Mouse (Mus musculus) heart, adult 18-20 months (tissue): ENCODE results near the gene Spag9. TPM values are rescaled to one million over a fixed set of nuclear protein-coding genes. Genes with fewer than 3 reads are reported as not detected.
A peak's percentile ranks its signal among the peaks of the same experiment; 100 is the strongest.
"Not testable (repeated sequence)": the region's sequence is repeated elsewhere in the genome, so short reads cannot be mapped to it uniquely, and the experiment has no call there.

Experiments
- DNase-seq, 2 experiments: peaks; one replicate each; pipeline ENCODE4 v3.0.0; 2021 to 2022; ENCODE audit warnings: mixed read lengths in 1 of 2
- total RNA-seq, 2 experiments: library from RNA; stranded (reverse); gene quantifications; 2 replicates each; pipeline ENCODE4 v1.2.3; 2021

Spag9 gene
- total RNA-seq, 2 experiments from 2014 or later: 137 to 139 TPM

DNA sequence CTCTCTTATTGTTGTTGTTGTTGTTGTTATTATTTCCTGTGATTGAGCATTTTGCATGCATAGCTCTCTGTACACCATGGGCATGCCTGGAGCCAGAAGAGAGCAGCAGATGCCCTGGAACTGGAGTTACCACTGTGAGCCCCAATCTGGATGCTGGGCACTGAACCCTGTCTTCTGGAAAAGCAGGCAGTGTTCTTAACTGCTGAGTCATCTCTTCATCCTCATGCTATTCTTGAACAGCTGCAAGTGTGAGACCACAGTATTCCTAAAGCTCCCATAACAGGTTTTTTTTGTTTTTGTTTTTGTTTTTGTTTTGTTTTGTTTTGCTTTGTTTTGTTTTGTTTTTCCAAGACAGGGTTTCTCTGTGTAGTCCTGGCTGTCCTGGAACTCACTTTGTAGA lies 9.6 kb upstream of the Spag9 start:
- DNase-seq: no peak

GRCm38 (mm10) chr11:93987026-93987425 lies 8.9 kb upstream of the Spag9 start:
- DNase-seq: no peak

DNA sequence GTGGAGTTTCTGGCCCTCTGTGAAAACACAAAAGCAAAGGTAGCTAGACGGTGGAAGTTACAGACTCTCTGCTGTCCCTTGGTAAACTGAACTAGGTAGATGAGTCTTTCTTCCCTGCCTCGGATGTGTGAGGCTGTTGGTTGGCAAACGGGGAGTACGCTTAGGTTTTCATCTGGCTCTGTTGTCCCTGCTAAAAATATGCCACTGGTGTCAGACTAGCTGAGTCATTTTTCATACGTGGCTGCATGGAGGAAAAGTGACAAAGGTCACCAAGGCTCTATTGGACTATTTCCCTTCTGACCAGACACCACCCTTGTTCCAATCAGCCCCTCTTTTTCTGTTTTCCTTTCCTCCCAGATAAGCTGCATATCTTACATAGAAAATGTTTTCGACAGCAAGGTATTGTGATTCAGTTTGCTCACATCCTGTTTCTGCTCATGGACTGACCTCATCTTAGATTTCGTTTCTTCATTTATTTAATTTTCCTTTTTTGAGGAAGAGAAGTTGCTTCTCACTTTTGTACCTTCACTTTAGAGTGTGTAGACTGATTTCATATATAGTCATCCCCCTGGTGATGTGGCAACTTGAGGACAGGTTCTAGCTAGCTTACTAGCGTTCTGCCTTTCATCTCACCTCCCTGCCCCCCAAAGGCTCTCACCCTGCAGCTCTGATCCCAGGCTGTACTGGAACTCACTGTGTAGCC lies 8.1 kb upstream of the Spag9 start:
- peak; percentile 72 to 82 for DNase-seq

DNA sequence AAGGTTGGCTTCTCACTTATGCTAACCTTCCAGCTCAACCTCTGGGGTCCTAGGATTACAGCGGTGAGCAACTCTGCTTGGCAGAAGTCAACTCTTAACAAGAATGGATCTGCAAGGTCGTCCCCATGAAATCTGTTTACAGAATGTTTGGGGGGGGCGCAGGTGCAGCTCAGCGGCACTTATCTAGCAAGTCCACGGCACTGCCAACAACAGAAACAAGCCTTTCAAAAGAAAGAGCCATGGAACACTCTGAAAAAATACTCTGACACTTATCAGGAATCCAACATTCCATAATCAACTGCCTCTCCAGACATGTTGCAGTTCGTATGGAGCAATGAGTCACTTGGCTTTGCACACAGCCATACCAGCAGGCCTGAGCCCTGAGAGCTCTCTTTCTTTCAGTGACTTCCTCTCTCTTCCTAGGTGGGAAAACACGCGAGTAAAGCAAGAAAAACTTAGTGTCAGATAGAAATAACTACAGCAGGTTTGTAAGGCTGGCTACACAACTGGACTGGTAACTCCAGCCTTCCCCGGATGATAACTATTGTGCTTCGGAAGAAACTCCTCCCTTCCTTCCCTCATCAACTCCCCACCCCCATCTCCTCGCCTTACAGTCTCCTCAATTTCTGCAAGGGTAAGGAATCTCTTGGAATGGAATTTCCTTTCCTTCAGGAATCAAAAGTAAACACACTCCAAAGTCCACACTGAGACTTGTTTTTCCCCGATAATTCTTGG lies 7.4 kb upstream of the Spag9 start:
- peak; percentile 59 to 73 for DNase-seq

- DNase-seq: peak in 1 of 2 experiments; percentile 8
Observed at GRCm38 (mm10) chr11:93994531-93994930, 1.4 kb upstream of the Spag9 start.

DNA sequence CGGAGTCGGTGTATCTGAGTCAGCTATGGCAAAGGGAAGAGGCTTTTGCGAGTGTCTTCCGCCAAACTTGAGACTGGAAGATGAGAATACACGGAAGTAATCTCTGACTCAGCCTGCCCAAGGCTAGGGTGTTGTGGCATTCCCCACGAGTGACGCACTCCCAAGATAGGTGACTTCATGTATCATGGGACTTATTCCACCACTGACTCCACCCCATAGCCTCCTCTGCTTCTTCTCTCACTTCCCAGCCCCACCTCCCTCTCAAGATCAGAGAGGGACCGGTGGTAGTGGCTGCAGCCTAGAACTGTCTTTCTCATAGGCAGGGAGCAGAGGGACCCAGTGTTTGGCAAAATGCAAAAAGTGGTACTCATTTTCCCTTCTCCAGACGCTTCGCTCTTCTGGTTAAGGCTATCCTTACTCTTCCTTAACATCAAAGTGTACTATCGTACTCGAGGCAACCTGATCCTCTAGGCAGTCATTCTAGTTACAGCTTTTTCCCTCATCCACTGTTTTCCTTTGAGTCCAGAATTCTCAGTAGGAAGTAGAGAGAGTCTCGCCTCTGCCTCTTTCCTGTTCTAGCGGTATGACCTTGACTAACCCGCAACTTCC lies 676 bp upstream of the Spag9 start:
- DNase-seq: peak; percentile 93 to 97

- DNase-seq: peak; percentile 64 to 72
Observed at GRCm38 (mm10) chr11:93996306-93997140, 632 bp downstream of the Spag9 start.

DNA sequence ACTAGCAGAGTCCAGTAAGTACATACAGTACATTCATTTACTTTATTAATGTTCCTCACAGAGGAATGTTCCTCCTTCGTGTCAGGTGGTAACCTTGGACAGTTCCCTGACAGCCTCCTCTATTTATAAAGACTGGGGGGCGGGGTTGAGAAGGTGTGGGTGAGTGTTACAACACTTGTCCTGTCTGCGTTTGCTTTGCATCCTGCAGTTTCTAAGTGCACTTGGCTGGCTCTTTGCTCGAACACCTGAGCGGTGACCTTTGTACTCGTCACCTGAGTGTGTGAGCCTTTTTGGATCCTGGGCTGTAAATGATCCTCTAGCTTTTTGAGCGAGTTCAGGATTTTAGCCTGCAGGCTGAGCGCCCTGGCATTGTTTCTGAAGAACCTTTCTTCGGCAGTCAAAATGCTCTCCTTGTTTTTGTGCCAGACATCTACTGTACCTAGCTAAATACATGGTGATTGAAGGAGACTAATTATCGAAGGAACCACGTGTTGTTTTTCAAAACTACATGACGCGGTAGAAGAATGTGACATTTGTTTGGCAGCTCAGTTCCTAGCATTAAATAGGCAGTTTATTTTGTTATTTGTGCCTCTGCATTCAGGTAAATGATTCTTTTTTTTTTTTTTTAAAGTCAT lies 1.4 kb downstream of the Spag9 start:
- peak; percentile 69 to 79 for DNase-seq

GRCm38 (mm10) chr11:93999276-93999675 lies 3.4 kb downstream of the Spag9 start:
- no peak for DNase-seq

- DNase-seq: no peak
Observed at GRCm38 (mm10) chr11:94003346-94003745, 7.5 kb downstream of the Spag9 start.

DNA sequence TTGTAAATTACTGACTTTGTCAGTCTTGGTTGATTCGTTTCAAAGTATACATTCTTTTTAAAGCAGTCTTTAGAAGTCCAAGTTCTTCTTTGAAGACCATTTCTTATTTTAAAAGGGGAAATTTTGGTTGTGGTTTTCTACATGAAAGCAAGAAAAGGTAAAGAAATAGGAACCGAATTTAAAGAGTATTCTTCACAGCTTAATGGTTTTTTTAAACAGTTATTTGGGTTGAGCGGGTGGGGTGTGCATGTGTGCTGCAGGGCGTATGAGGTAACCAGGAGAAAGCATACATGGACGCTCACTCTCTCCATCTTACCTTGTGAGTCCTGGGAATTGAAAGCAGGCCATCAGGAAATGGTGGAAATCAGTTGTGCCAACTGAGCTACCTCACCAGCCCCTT lies 23.2 kb downstream of the Spag9 start:
- DNase-seq: no peak

GRCm38 (mm10) chr11:94020403-94020802 lies 24.5 kb downstream of the Spag9 start:
- no peak for DNase-seq

GRCm38 (mm10) chr11:94026289-94026688 lies 30.4 kb downstream of the Spag9 start:
- DNase-seq: no peak

DNA sequence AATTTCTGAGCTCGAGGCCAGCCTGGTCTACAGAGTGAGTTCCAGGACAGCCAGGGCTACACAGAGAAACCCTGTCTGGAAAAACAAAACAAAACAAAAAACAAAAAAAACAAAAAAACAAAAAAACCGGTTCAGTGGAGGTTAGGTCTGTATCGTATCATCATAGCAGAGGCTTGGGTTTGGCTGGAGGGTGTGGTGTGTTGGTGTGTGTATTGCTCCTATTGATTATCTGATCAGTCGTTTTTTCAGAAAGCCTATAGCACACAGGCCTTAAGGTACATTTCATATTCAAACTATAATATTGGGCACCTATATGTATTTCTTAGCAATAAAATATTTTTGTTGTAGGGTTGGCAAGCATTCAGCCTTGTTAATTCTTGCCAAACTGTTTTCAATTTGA lies 36.2 kb downstream of the Spag9 start:
- no peak for DNase-seq

GRCm38 (mm10) chr11:94032971-94033370 lies 37.1 kb downstream of the Spag9 start:
- peak in 1 of 2 experiments; percentile 24 for DNase-seq

DNA sequence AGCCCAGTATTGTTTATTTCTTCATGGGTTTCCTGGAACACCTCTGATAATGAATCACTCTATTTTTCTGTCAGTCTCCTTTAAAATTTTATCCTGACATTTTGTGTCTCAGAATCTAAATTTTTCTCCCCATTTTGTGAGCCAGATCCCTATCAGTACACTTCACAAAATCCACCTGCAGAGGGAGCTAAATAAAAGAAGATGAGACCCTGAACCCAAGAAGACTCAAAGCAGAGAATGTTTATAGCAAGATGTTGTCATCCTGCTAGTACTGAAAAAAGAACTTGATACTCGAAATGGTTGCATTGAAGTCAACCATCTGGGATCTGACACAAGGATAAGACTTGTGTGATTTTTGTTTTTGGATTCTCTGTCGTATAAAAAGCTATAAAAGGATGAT lies 40.1 kb downstream of the Spag9 start:
- no peak for DNase-seq

- DNase-seq: peak in 1 of 2 experiments; percentile 54
Observed at GRCm38 (mm10) chr11:94041475-94041874, 45.6 kb downstream of the Spag9 start.

- DNase-seq: not testable (repeated sequence)
Observed at GRCm38 (mm10) chr11:94042301-94042700, 46.4 kb downstream of the Spag9 start.

DNA sequence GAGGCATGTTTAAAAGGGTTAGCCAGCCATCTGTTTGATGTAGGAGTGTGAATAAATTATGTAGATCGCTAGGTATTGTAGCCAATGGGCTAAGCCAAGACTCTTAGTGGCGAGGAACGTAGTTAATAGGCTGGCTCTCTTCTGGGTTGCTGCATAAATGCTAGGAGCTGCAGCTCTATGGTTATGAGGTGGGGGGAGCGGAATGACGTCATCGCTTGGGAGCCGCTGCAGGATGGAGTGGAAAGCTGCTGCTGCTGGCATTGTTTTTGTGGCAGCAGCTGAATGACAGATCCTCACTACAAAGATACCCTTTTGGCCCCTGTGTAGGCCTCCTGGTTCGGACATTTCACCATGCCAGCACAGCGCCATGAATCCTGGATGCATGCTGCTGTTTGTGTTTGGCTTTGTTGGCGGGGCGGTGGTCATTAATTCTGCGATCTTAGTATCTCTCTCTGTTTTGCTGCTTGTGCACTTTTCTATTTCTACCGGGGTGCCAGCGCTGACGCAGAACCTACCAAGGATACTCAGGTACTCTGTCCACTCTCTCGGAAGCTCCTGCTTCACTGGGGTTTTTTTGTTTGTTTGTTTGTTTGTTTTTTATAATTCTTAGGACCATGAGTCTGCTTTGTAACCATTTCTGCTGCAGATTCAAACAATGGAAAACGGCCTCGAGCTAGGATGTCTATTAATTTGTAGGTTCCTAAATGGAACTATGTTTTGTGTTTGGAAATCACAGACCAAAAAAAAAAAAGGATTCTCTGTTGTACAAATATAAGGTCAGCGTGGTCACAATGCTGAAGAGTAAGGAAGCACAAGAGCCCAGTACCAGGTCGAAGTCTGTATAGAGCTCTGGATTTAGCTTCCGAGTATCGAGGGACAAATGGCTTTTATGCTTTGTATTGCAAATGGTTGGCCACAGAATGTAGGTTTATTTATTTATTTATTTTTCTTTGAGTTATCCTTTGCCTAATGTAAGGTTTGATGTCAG lies 48.4 kb downstream of the Spag9 start:
- peak; percentile 73 to 82 for DNase-seq

GRCm38 (mm10) chr11:94045016-94045415 lies 49.1 kb downstream of the Spag9 start:
- DNase-seq: no peak

- no peak for DNase-seq
Observed at GRCm38 (mm10) chr11:94047288-94047687, 51.4 kb downstream of the Spag9 start.
